Mouse (Mus musculus) embryonic facial prominence, embryonic 14.5 days (tissue): ENCODE results near the gene Vcp. TPM values are rescaled to one million over a fixed set of nuclear protein-coding genes. Genes with fewer than 3 reads are reported as not detected.

Experiments used
- ATAC-seq: fragments of 200-750 bp; cut with Nextera tagmentation; 2 replicates; pipeline ENCODE4 v1.8.0; 2017; ENCODE audit warnings: low read depth, moderate number of reproducible peaks, moderate TSS enrichment
- DNase-seq: peaks from one replicate; pipeline ENCODE4 v3.0.0-alpha.2; 2015; ENCODE audit warnings: low spot score
- H3K27ac ChIP-seq: fragments of 300-500 bp; sonication (generic); replicated peaks from 2 replicates; pipeline ENCODE4 v1.5.1; 2014; ENCODE audit warnings: low read depth, mild to moderate bottlenecking, low read length, moderate library complexity
- H3K27me3 ChIP-seq: fragments of 300-500 bp; sonication (generic); replicated peaks from 2 replicates; pipeline ENCODE4 v1.6.1; 2014; ENCODE audit warnings: low read length; ENCODE audit not compliant: control insufficient read depth, insufficient read depth
- H3K36me3 ChIP-seq: fragments of 300-500 bp; sonication (generic); 2 replicates; pipeline ENCODE4 v1.6.1; 2014; ENCODE audit warnings: low read length, mixed read lengths; ENCODE audit not compliant: control insufficient read depth, insufficient read depth
- H3K4me1 ChIP-seq: fragments of 300-500 bp; sonication (generic); 2 replicates; pipeline ENCODE4 v1.6.1; 2014; ENCODE audit warnings: antibody characterized with exemption, low read length; ENCODE audit not compliant: control insufficient read depth, insufficient read depth
- H3K4me2 ChIP-seq: fragments of 300-500 bp; sonication (generic); 2 replicates; pipeline ENCODE4 v1.6.1; 2014; ENCODE audit warnings: low read depth, mild to moderate bottlenecking, low read length, moderate library complexity, mixed read lengths
- H3K4me3 ChIP-seq: fragments of 300-500 bp; sonication (generic); 2 replicates; pipeline ENCODE4 v1.5.1; 2014; ENCODE audit warnings: low read depth, mild to moderate bottlenecking, low read length
- H3K9ac ChIP-seq: fragments of 300-500 bp; sonication (generic); 2 replicates; pipeline ENCODE4 v1.6.1; 2014; ENCODE audit warnings: low read depth, mild to moderate bottlenecking, low read length, moderate library complexity, mixed read lengths
- H3K9me3 ChIP-seq: fragments of 300-500 bp; sonication (generic); 2 replicates; pipeline ENCODE4 v1.6.1; 2016; ENCODE audit warnings: low read length; ENCODE audit not compliant: control insufficient read depth
- WGBS: fragments of 180-500 bp; shearing (Covaris S2); extraction: QIAGEN DNeasy Blood & Tissue Kit; methylation state at CpG from one replicate; pipeline ENCODE4 v1.1.7; 2014; 5-methylcytosine and 5-hydroxymethylcytosine counted together
- polyA plus RNA-seq: library from polyadenylated mRNA; unstranded; fragments of >200 nt; fragmentation: Nextera tagmentation; extraction: Ambion mirVana; gene quantifications from 2 replicates; pipeline ENCODE4 v1.2.1, GENCODE M21; 2014

The Vcp gene
- polyA plus RNA-seq, 1 experiment from 2014 or later, result 471 TPM

DNA sequence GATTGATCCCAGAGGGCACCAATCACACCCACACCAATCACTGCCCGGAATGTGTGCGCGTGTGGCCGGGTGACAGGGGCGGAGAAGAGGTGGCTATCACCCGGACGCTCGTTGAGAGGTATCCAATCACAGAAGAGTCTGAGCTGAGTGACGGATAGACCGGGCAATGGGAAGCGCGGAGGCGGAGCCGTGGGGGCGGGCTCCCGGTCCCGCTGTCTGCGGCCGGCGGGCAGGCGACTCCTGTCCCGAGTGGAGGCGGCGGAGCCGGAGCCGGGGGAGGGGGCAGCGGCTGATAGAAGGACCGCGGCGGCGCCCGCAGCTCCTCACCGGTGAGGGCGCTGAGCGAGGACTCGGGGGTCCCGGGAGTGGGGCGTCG lies 50.6 kb downstream of the Vcp start, which contains the start of gene Dnajb5:
Dnajb5 (plus strand) TSS at position 139 of the 376 bp plus-strand sequence.
- H3K36me3 ChIP-seq, result no peaks in the 10 kb centered on the region
- peak within 1 kb of the TSS; percentile 74 for H3K4me3 ChIP-seq
- H3K4me2 ChIP-seq, result peak within 1 kb of the TSS; percentile 81
- DNase-seq (peak; percentile 98), ATAC-seq (peak; percentile 97)
- H3K4me1 ChIP-seq, result peaks cover 17% of the 10 kb centered on the region
- no peaks in the 10 kb centered on the region for H3K9me3 ChIP-seq
- H3K9ac ChIP-seq, result peak within 1 kb of the TSS; percentile 93
- H3K27ac ChIP-seq, result peak within 1 kb of the TSS; percentile 90
- no peaks in the 10 kb centered on the region for H3K27me3 ChIP-seq
- 0% methylated on average over 10 of the region's 39 CpGs for WGBS

GRCm38 (mm10) chr4:42949051-42949675 lies 51.1 kb downstream of the Vcp start:
- Histone ChIP-seq H3K9ac (peak overlapping the region; percentile 93), H3K27me3 (no peaks in the 10 kb centered on the region), H3K4me1 (peaks cover 17% of the 10 kb centered on the region), H3K27ac (no peak overlapping the region; the same call in 1 of the 2 replicates), H3K4me3 (peak overlapping the region; percentile 74), H3K9me3 (no peaks in the 10 kb centered on the region), H3K36me3 (no peaks in the 10 kb centered on the region), H3K4me2 (peak overlapping the region; percentile 81)
- 16% methylated on average over 14 of the region's 14 CpGs for WGBS
- ATAC-seq, result no peak
- no peak for DNase-seq

GRCm38 (mm10) chr4:42948527-42948926 lies 51.8 kb downstream of the Vcp start:
- Histone ChIP-seq H3K4me1 (peaks cover 17% of the 10 kb centered on the region), H3K4me3 (no peak overlapping the region), H3K4me2 (no peak overlapping the region), H3K9ac (no peak overlapping the region), H3K36me3 (no peaks in the 10 kb centered on the region), H3K27me3 (no peaks in the 10 kb centered on the region), H3K9me3 (no peaks in the 10 kb centered on the region), H3K27ac (no peak overlapping the region)
- ATAC-seq (no peak), DNase-seq (no peak)
- 39% methylated on average over 13 of the region's 13 CpGs for WGBS

- Histone ChIP-seq H3K4me1 (peaks cover 17% of the 10 kb centered on the region), H3K36me3 (no peaks in the 10 kb centered on the region), H3K27ac (no peak overlapping the region), H3K4me2 (no peak overlapping the region), H3K9ac (no peak overlapping the region), H3K4me3 (no peak overlapping the region), H3K27me3 (no peaks in the 10 kb centered on the region), H3K9me3 (no peaks in the 10 kb centered on the region)
- WGBS, result 47% methylated on average over 10 of the region's 10 CpGs
- DNase-seq, result peak; percentile 29
- ATAC-seq, result no peak
Measured at GRCm38 (mm10) chr4:42946733-42947290, 53.5 kb downstream of the Vcp start.

DNA sequence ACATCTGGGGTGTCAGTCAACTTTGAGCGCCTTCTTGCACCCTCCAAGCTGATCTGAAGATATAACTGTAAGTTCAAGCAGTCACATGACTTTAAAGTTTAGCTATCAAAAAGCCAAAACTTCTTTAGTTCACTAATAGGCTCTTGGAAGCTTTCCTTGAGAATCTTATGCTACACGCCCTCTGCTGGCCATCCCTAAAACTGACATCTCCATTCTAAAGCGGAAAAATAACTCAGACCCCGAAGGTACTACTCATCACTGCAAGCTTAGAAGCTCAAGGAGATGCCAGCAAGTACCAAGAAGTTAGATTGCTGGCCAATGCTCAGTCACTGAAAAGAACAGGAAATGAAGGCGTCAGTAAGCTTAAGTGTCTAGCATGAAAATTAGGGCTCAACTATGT lies 54.4 kb downstream of the Vcp start:
- Histone ChIP-seq H3K4me3 (no peak overlapping the region), H3K4me1 (peaks cover 15% of the 10 kb centered on the region), H3K9ac (no peak overlapping the region), H3K36me3 (no peaks in the 10 kb centered on the region), H3K9me3 (no peaks in the 10 kb centered on the region), H3K27ac (no peak overlapping the region), H3K27me3 (0 out of 2 replicates have a peak, but pooled peaks cover 2% of the 10 kb centered on the region), H3K4me2 (no peak overlapping the region)
- DNase-seq (peak; percentile 62), ATAC-seq (no peak)
- WGBS, result 10% methylated on average over 5 of the region's 5 CpGs

DNA sequence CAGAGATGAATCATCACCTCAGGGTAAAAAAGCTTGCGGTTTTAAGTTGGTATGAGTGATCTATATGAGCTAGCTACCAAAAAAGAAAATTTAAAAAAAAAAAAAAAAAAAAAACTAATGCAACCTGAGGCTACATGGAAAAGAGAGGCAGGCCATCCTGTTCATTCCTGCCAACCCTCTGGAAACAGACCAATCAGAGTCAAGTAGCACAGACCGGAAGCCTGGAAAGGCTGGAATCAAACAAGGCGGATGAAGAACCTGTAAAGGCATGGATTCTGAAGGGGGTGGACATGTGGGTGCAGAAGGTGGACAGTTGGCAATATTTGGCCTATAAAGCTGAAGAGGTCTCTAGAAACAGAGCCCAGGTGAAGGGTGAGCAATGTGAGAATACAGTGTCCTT lies 54.9 kb downstream of the Vcp start:
- H3K27ac ChIP-seq, result no peak overlapping the region
- H3K9me3 ChIP-seq, result no peaks in the 10 kb centered on the region
- H3K36me3 ChIP-seq, result no peaks in the 10 kb centered on the region
- H3K4me1 ChIP-seq, result peaks cover 10% of the 10 kb centered on the region
- 81% methylated on average over 3 of the region's 3 CpGs for WGBS
- DNase-seq (no peak), ATAC-seq (no peak)
- H3K4me2 ChIP-seq, result no peak overlapping the region
- no peak overlapping the region for H3K9ac ChIP-seq
- H3K4me3 ChIP-seq, result no peak overlapping the region
- H3K27me3 ChIP-seq, result 0 out of 2 replicates have a peak, but pooled peaks cover 5% of the 10 kb centered on the region

DNA sequence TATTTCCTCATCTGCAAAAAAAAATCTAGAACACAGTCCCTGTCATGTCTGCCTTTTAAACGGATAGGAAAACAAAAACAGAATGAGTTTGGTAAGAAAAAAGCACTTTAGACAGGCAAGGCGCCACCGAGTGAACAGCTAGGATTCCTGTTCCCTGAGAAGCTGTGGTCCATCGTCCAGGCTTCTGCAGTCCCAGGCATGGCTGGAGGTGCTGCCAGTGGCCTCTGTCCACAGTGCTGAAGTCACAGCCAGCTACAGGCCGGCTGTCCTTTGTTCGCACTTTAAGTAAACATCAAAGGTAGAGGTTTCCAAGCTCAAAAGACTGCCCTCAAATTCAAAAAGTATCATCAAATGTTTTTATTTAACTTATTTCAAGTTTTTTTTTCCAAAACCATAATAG lies 55.3 kb downstream of the Vcp start:
- Histone ChIP-seq H3K4me3 (no peak overlapping the region), H3K4me2 (no peak overlapping the region), H3K36me3 (no peaks in the 10 kb centered on the region), H3K27me3 (0 out of 2 replicates have a peak, but pooled peaks cover 5% of the 10 kb centered on the region), H3K4me1 (0 out of 2 replicates have a peak, but pooled peaks cover 7% of the 10 kb centered on the region), H3K9me3 (no peaks in the 10 kb centered on the region), H3K9ac (no peak overlapping the region), H3K27ac (no peak overlapping the region)
- ATAC-seq (no peak), DNase-seq (peak; percentile 46)
- 12% methylated on average over 6 of the region's 6 CpGs for WGBS

DNA sequence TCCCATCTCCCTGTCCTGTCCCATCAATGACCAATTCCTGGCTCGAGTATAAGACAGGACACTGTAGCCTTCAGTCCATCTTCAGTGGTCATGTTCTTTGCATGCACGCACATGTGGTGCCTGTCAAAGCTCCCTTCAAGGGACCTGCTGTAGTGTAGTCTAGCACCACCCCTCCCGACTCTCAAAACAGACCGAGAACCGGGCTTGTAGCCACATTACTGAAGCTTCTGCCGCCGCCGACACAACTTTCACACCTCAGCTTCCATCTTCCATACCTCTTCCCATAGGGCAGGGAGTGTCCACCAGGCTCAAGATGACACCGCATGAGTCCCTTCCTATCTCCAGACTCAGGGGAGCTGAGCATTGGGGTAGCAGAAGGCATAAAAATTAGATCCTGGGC lies 56.1 kb downstream of the Vcp start:
- ATAC-seq (no peak), DNase-seq (no peak)
- H3K9me3 ChIP-seq, result no peaks in the 10 kb centered on the region
- 0 out of 2 replicates have a peak, but pooled peaks cover 5% of the 10 kb centered on the region for H3K27me3 ChIP-seq
- H3K36me3 ChIP-seq, result no peaks in the 10 kb centered on the region
- H3K9ac ChIP-seq, result no peak overlapping the region
- no peak overlapping the region for H3K4me3 ChIP-seq
- 88% methylated on average over 9 of the region's 9 CpGs for WGBS
- no peak overlapping the region for H3K27ac ChIP-seq
- 0 out of 2 replicates have a peak, but pooled peaks cover 7% of the 10 kb centered on the region for H3K4me1 ChIP-seq
- H3K4me2 ChIP-seq, result no peak overlapping the region

DNA sequence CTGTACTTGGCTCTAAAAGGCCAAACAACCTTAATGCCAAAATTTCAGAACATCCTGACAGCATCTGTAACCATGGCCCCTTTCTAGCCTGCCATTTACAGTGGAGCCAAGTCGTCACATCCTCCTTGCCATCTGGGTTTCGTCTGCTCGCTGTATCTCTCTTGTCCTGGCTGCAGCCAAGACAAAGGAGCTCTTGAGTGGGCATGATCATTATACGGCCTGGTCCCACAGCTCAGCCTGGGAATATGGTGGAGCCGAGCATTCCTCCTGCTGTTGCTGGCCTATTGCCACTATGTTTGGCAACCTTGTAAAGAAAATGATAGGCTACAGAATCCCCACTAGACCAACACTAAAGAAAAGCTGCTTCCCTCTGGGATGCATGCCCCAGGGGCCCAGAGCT lies 57.0 kb downstream of the Vcp start:
- Histone ChIP-seq H3K4me2 (no peak overlapping the region), H3K27ac (no peak overlapping the region), H3K9ac (no peak overlapping the region), H3K36me3 (no peaks in the 10 kb centered on the region), H3K4me1 (no peaks in the 10 kb centered on the region), H3K27me3 (peaks cover 5% of the 10 kb centered on the region; the same call in 1 of the 2 replicates), H3K9me3 (no peaks in the 10 kb centered on the region), H3K4me3 (no peak overlapping the region)
- 68% methylated on average over 5 of the region's 5 CpGs for WGBS
- DNase-seq (no peak), ATAC-seq (no peak)
